Mouse (Mus musculus): ENCODE measurements around the gene Lmntd1. TPM values are rescaled to one million over a fixed set of nuclear protein-coding genes. Genes with fewer than 3 reads are reported as not detected.
"Not testable (repeated sequence)": the region's sequence is repeated elsewhere in the genome, so short reads cannot be mapped to it uniquely, and the experiment has no call there.

Lmntd1 gene
- polyA plus RNA-seq, 1 experiment from 2014 or later: 1.1 TPM

GRCm38 (mm10) chr6:145340657-145341146 is 273.4 kb downstream of the Lmntd1 start:
- Histone ChIP-seq H3K9me3 (no peaks in the 10 kb centered on the region), H3K9ac (peak overlapping the region; percentile 51), H3K4me2 (peak overlapping the region; percentile 95), H3K36me3 (no peaks in the 10 kb centered on the region), H3K27ac (replicated peaks) (peak overlapping the region; percentile 87), H3K27me3 (no peaks in the 10 kb centered on the region), H3K4me3 (peak overlapping the region; percentile 56), H3K4me1 (replicated peaks) (peaks cover 15% of the 10 kb centered on the region)
- ATAC-seq (ENCODE audit: low FRiP score, low read depth): peak; percentile 94
- 1% methylated on average over 37 of the region's 37 CpGs for WGBS

GRCm38 (mm10) chr6:145339956-145340656 is 274.0 kb downstream of the Lmntd1 start:
- Histone ChIP-seq H3K36me3 (no peaks in the 10 kb centered on the region), H3K27me3 (no peaks in the 10 kb centered on the region), H3K4me1 (replicated peaks) (peaks cover 15% of the 10 kb centered on the region), H3K4me2 (peak overlapping the region; percentile 95), H3K9me3 (no peaks in the 10 kb centered on the region), H3K9ac (peak overlapping the region; percentile 51), H3K4me3 (peak overlapping the region; percentile 56), H3K27ac (replicated peaks) (peak overlapping the region; percentile 87)
- peak; percentile 66 for ATAC-seq (ENCODE audit: low FRiP score, low read depth)
- WGBS: under 1% methylated on average over 21 of the region's 21 CpGs

GRCm38 (mm10) chr6:145338571-145339294 is 275.4 kb downstream of the Lmntd1 start:
- Histone ChIP-seq H3K4me2 (peak overlapping the region; percentile 95), H3K36me3 (no peaks in the 10 kb centered on the region), H3K27ac (replicated peaks) (0 out of 2 replicates have a peak overlapping the region, but pooled peaks have one; percentile 87), H3K9ac (no peak overlapping the region), H3K9me3 (no peaks in the 10 kb centered on the region), H3K4me1 (replicated peaks) (peaks cover 15% of the 10 kb centered on the region), H3K4me3 (no peak overlapping the region; the same call in 1 of the 2 replicates), H3K27me3 (no peaks in the 10 kb centered on the region)
- 40% methylated on average over 12 of the region's 12 CpGs for WGBS
- no peak for ATAC-seq (ENCODE audit: low FRiP score, low read depth)

GRCm38 (mm10) chr6:145337521-145337920 is 276.6 kb downstream of the Lmntd1 start:
- H3K9me3 ChIP-seq; ATAC-seq (ENCODE audit: low FRiP score, low read depth); H3K27ac ChIP-seq (replicated peaks); H3K4me3 ChIP-seq; H3K9ac ChIP-seq; H3K36me3 ChIP-seq; H3K4me2 ChIP-seq; H3K27me3 ChIP-seq: not testable (repeated sequence)
- peaks cover 15% of the 10 kb centered on the region for H3K4me1 ChIP-seq (replicated peaks)
- WGBS: 91% methylated on average over 6 of the region's 6 CpGs

GRCm38 (mm10) chr6:145335876-145336768 is 278.0 kb downstream of the Lmntd1 start:
- no peak for ATAC-seq (ENCODE audit: low FRiP score, low read depth)
- Histone ChIP-seq H3K9ac (no peak overlapping the region), H3K9me3 (no peaks in the 10 kb centered on the region), H3K27me3 (no peaks in the 10 kb centered on the region), H3K4me1 (replicated peaks) (peaks cover 15% of the 10 kb centered on the region), H3K27ac (replicated peaks) (no peak overlapping the region), H3K4me2 (no peak overlapping the region), H3K4me3 (no peak overlapping the region), H3K36me3 (no peaks in the 10 kb centered on the region)
- WGBS: 79% methylated on average over 18 of the region's 18 CpGs

- no peaks in the 10 kb centered on the region for H3K27me3 ChIP-seq
- no peak overlapping the region for H3K27ac ChIP-seq (replicated peaks)
- no peak overlapping the region for H3K4me3 ChIP-seq
- no peaks in the 10 kb centered on the region for H3K36me3 ChIP-seq
- no peak for ATAC-seq (ENCODE audit: low FRiP score, low read depth)
- no peak overlapping the region for H3K9ac ChIP-seq
- H3K9me3 ChIP-seq: no peaks in the 10 kb centered on the region
- WGBS: 90% methylated on average over 3 of the region's 3 CpGs
- peaks cover 4% of the 10 kb centered on the region; the same call in 1 of the 2 replicates for H3K4me1 ChIP-seq (replicated peaks)
- H3K4me2 ChIP-seq: no peak overlapping the region
Measured at GRCm38 (mm10) chr6:145334211-145334610, 279.9 kb downstream of the Lmntd1 start.

GRCm38 (mm10) chr6:145326141-145326806 is 287.8 kb downstream of the Lmntd1 start:
- no peak for ATAC-seq (ENCODE audit: low FRiP score, low read depth)
- no peaks in the 10 kb centered on the region for H3K36me3 ChIP-seq
- 80% methylated on average over 12 of the region's 12 CpGs for WGBS

GRCm38 (mm10) chr6:145325095-145325494 is 289.0 kb downstream of the Lmntd1 start:
- no peak overlapping the region for H3K9ac ChIP-seq

More at GRCm38 (mm10) chr6:145326141-145326806, 287.8 kb downstream of the Lmntd1 start:
- Histone ChIP-seq H3K4me3 (no peak overlapping the region), H3K4me2 (no peak overlapping the region), H3K9ac (no peak overlapping the region), H3K9me3 (no peaks in the 10 kb centered on the region), H3K27ac (replicated peaks) (no peak overlapping the region), H3K27me3 (no peaks in the 10 kb centered on the region), H3K4me1 (replicated peaks) (no peaks in the 10 kb centered on the region)

GRCm38 (mm10) chr6:145324470-145324869 is 289.6 kb downstream of the Lmntd1 start:
- Histone ChIP-seq H3K4me2 (no peak overlapping the region), H3K9me3 (no peaks in the 10 kb centered on the region), H3K4me1 (replicated peaks) (no peaks in the 10 kb centered on the region), H3K36me3 (no peaks in the 10 kb centered on the region), H3K27ac (replicated peaks) (no peak overlapping the region), H3K4me3 (no peak overlapping the region), H3K27me3 (no peaks in the 10 kb centered on the region), H3K9ac (no peak overlapping the region)
- WGBS: 70% methylated on average over 7 of the region's 7 CpGs
- ATAC-seq (ENCODE audit: low FRiP score, low read depth): no peak

More at GRCm38 (mm10) chr6:145325095-145325494, 289.0 kb downstream of the Lmntd1 start:
- ATAC-seq (ENCODE audit: low FRiP score, low read depth): no peak
- H3K4me1 ChIP-seq (replicated peaks): no peaks in the 10 kb centered on the region
- H3K27me3 ChIP-seq: no peaks in the 10 kb centered on the region
- no peaks in the 10 kb centered on the region for H3K36me3 ChIP-seq
- WGBS: 79% methylated on average over 6 of the region's 6 CpGs
- no peak overlapping the region for H3K4me2 ChIP-seq
- H3K4me3 ChIP-seq: no peak overlapping the region
- no peak overlapping the region for H3K27ac ChIP-seq (replicated peaks)
- no peaks in the 10 kb centered on the region for H3K9me3 ChIP-seq

GRCm38 (mm10) chr6:145322246-145322645 is 291.9 kb downstream of the Lmntd1 start:
- no peak overlapping the region for H3K9ac ChIP-seq
- H3K4me1 ChIP-seq (replicated peaks): no peaks in the 10 kb centered on the region
- H3K4me3 ChIP-seq: no peak overlapping the region
- H3K4me2 ChIP-seq: no peak overlapping the region
- H3K27me3 ChIP-seq: no peaks in the 10 kb centered on the region
- no peak for ATAC-seq (ENCODE audit: low FRiP score, low read depth)
- no peaks in the 10 kb centered on the region for H3K9me3 ChIP-seq
- H3K36me3 ChIP-seq: no peaks in the 10 kb centered on the region
- 91% methylated on average over 7 of the region's 7 CpGs for WGBS
- no peak overlapping the region for H3K27ac ChIP-seq (replicated peaks)

GRCm38 (mm10) chr6:145320156-145320555 is 294.0 kb downstream of the Lmntd1 start:
- H3K4me2 ChIP-seq: no peak overlapping the region
- no peaks in the 10 kb centered on the region for H3K9me3 ChIP-seq
- H3K4me3 ChIP-seq: no peak overlapping the region
- H3K36me3 ChIP-seq: no peaks in the 10 kb centered on the region
- H3K27me3 ChIP-seq: no peaks in the 10 kb centered on the region
- WGBS: 73% methylated on average over 10 of the region's 10 CpGs
- no peak overlapping the region for H3K9ac ChIP-seq
- no peak overlapping the region for H3K27ac ChIP-seq (replicated peaks)
- H3K4me1 ChIP-seq (replicated peaks): no peaks in the 10 kb centered on the region
- no peak for ATAC-seq (ENCODE audit: low FRiP score, low read depth)

Measured in hindbrain, embryonic 15.5 days (tissue).